Mouse (Mus musculus): ENCODE data around the gene Agbl4.

GRCm38 (mm10) chr4:111504952-111505351 is 1107.5 kb downstream of the Agbl4 start:
- TF ChIP-seq POLR2A (IDR thresholded peaks at IDR 0.05; ENCODE audit: borderline replicate concordance, extremely low read depth, insufficient read depth, insufficient read length, poor library complexity, severe bottlenecking) (no peak), CTCF (IDR thresholded peaks at IDR 0.05; ENCODE audit: borderline replicate concordance, extremely low read depth, insufficient read depth, insufficient read length) (no peak)
